Mouse (Mus musculus): ENCODE data around the gene Olfr849. TPM values are rescaled to one million over a fixed set of nuclear protein-coding genes. Genes with fewer than 3 reads are reported as not detected.

Olfr849 gene
- polyA plus RNA-seq (2015; fragmentation: Nextera tagmentation; extraction: Ambion mirVana), result not detected in 2 replicates

- Histone ChIP-seq H3K4me1 (no peaks in the 10 kb centered on the region), H3K4me2 (no peak within 1 kb of the TSS), H3K4me3 (no peak within 1 kb of the TSS), H3K27ac (no peak within 1 kb of the TSS), H3K9ac (no peak within 1 kb of the TSS), H3K27me3 (replicated peaks) (no peaks in the 10 kb centered on the region), H3K36me3 (replicated peaks) (no peaks in the 10 kb centered on the region), H3K9me3 (peaks cover 27% of the 10 kb centered on the region)
- WGBS, result 84% methylated on average over 2 of the region's 2 CpGs
- no peak for ATAC-seq (replicated peaks)
Observed at GRCm38 (mm10) chr9:19439966-19440365, at the start of gene Olfr849. Gene Olfr849, plus strand, starts transcription at chr9:19440266.

- H3K9ac ChIP-seq, result no peak within 1 kb of the TSS
- H3K27me3 ChIP-seq (replicated peaks), result no peaks in the 10 kb centered on the region
- no peaks in the 10 kb centered on the region; the same call in 1 of the 2 replicates for H3K9me3 ChIP-seq
- H3K4me2 ChIP-seq, result no peak within 1 kb of the TSS
- no peaks in the 10 kb centered on the region for H3K4me1 ChIP-seq
- H3K27ac ChIP-seq, result no peak within 1 kb of the TSS
- no peaks in the 10 kb centered on the region for H3K36me3 ChIP-seq (replicated peaks)
- no peak within 1 kb of the TSS for H3K4me3 ChIP-seq
- ATAC-seq (replicated peaks), result no peak
Observed at GRCm38 (mm10) chr9:19478148-19478547, 38.1 kb downstream of the Olfr849 start, which contains the start of gene Olfr850. Gene Olfr850, minus strand, starts transcription at chr9:19478248.

GRCm38 (mm10) chr9:19492995-19493394 lies 52.9 kb downstream of the Olfr849 start, which contains the start of gene Olfr851:
Gene Olfr851, plus strand, starts transcription at chr9:19493295.
- no peak for ATAC-seq (replicated peaks)

More at GRCm38 (mm10) chr9:19492995-19493394, 52.9 kb downstream of the Olfr849 start, which contains the start of gene Olfr851:
- no peak within 1 kb of the TSS for H3K4me3 ChIP-seq
- no peak within 1 kb of the TSS for H3K27ac ChIP-seq
- no peak within 1 kb of the TSS for H3K4me2 ChIP-seq
- no peaks in the 10 kb centered on the region for H3K27me3 ChIP-seq (replicated peaks)
- peaks cover 3% of the 10 kb centered on the region; the same call in 1 of the 2 replicates for H3K9me3 ChIP-seq
- no peaks in the 10 kb centered on the region for H3K4me1 ChIP-seq
- H3K36me3 ChIP-seq (replicated peaks), result no peaks in the 10 kb centered on the region
- H3K9ac ChIP-seq, result no peak within 1 kb of the TSS

Other genes with a start within 250 kb of the Olfr849 start
- not detected in 2 replicates for gene Olfr843, start 188.3 kb upstream of the Olfr849 start, polyA plus RNA-seq (2015; fragmentation: Nextera tagmentation; extraction: Ambion mirVana)
- not detected in 2 replicates for gene Olfr844, start 123.9 kb upstream of the Olfr849 start, polyA plus RNA-seq (2015; fragmentation: Nextera tagmentation; extraction: Ambion mirVana)
- gene Olfr845, start 103.8 kb upstream of the Olfr849 start, polyA plus RNA-seq (2015; fragmentation: Nextera tagmentation; extraction: Ambion mirVana), result not detected in 2 replicates
- not detected in 2 replicates for gene Olfr846, start 76.3 kb upstream of the Olfr849 start, polyA plus RNA-seq (2015; fragmentation: Nextera tagmentation; extraction: Ambion mirVana)
- not detected in 2 replicates for gene Olfr847, start 61.6 kb upstream of the Olfr849 start, polyA plus RNA-seq (2015; fragmentation: Nextera tagmentation; extraction: Ambion mirVana)
- not detected in 2 replicates for gene Olfr850, start 38.0 kb downstream of the Olfr849 start, polyA plus RNA-seq (2015; fragmentation: Nextera tagmentation; extraction: Ambion mirVana)
- gene Olfr851, start 53.0 kb downstream of the Olfr849 start, polyA plus RNA-seq (2015; fragmentation: Nextera tagmentation; extraction: Ambion mirVana), result not detected in 2 replicates
- gene Olfr853, start 100.8 kb downstream of the Olfr849 start, polyA plus RNA-seq (2015; fragmentation: Nextera tagmentation; extraction: Ambion mirVana), result not detected in 2 replicates
- not detected in 2 replicates for gene Olfr854, start 127.1 kb downstream of the Olfr849 start, polyA plus RNA-seq (2015; fragmentation: Nextera tagmentation; extraction: Ambion mirVana)
- not detected in 2 replicates for gene Olfr855, start 142.4 kb downstream of the Olfr849 start, polyA plus RNA-seq (2015; fragmentation: Nextera tagmentation; extraction: Ambion mirVana)
- gene Zfp317, start 181.8 kb downstream of the Olfr849 start, polyA plus RNA-seq (2015; fragmentation: Nextera tagmentation; extraction: Ambion mirVana), result 39.0 and 39.4 TPM in 2 replicates